Mouse (Mus musculus): ENCODE results near the gene Platr17.

DNA sequence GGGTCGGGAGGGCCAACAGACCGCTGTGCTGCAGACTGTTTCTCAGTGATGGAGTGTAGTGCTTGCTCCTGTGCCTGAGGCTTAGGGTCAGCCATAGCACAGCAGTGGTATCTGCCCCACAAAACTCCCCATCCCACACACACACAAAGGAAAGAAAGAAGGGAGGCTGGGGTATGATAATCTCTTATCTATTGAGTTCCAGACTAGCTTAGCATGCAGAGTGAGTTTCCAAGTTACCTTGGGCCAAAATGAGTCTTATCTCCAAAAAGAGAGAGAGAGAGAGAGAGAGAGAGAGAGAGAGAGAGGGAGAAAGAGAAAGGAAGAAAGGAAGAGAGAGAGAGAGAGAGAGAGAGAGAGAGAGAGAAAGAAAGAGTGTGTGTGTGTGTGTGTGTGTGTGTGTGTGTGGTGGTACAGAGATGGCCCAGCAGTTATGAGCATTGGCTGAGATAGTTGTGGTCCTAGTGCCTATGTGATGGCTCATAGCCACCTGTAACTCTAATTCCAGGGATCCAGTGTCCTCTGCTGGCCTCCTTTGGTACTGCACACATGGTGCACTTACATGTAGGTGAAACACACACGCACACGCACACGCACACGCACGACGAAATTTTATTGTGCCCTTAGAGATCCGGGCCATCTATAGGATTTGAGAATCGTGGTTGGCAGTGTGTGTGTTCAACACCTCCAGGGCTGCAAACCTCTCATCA is 19.8 kb downstream of the Platr17 start:
- TF ChIP-seq POLR2A (IDR thresholded peaks at IDR 0.05; ENCODE audit: insufficient read depth, low read depth, low read length), result no peak
- peak; percentile 51 for TF ChIP-seq CTCF (IDR thresholded peaks at IDR 0.05)
- no peak for TF ChIP-seq EP300 (IDR thresholded peaks at IDR 0.05; ENCODE audit: insufficient read depth, low read depth, low read length)

Data from heart, adult 2 months (tissue).